14 mouse cellular contexts compared by ENCODE assay signal in genomic region chr14:46917136-46917535, GRCm38 (mm10). TPM values are rescaled to one million over a fixed set of nuclear protein-coding genes. Genes with fewer than 3 reads are reported as not detected.
A peak's percentile ranks its signal among the peaks of the same experiment; 100 is the strongest.
DNase-seq lines count a peak whose midpoint lies in the region.
"Had no signal": no experiment of that assay in that cellular context is flagged by ENCODE, and none has a peak within 500 bp of the region (broad histone marks: within the 10 kb centered on the region; RNA-seq: fewer than 3 reads in every experiment).

No protein-coding gene starts in this region.

- no peaks in the 10 kb centered on the region for H3K9me3 ChIP-seq in heart, embryonic 10.5 days
- no peaks in the 10 kb centered on the region for H3K9me3 ChIP-seq in hindbrain, embryonic 10.5 days
- H3K9me3 ChIP-seq: embryonic facial prominence, embryonic 13.5 days; embryonic facial prominence, embryonic 15.5 days; forebrain, embryonic 13.5 days; forebrain, embryonic 15.5 days had no signal

- H3K4me1 ChIP-seq in heart, embryonic 10.5 days, result peaks cover 34% of the 10 kb centered on the region
- peaks cover 8% of the 10 kb centered on the region for H3K4me1 ChIP-seq in hindbrain, embryonic 10.5 days (replicated peaks)

- 87% methylated on average over 5 of the region's 5 CpGs for WGBS in heart, embryonic 10.5 days
- 89% methylated on average over 5 of the region's 5 CpGs for WGBS in hindbrain, embryonic 10.5 days

- H3K4me3 ChIP-seq in heart, embryonic 10.5 days, result no peak overlapping the region
- H3K4me3 ChIP-seq in hindbrain, embryonic 10.5 days, result no peak overlapping the region
- H3K4me3 ChIP-seq: embryonic facial prominence, embryonic 13.5 days; embryonic facial prominence, embryonic 15.5 days; forebrain, embryonic 13.5 days; forebrain, embryonic 15.5 days had no signal

- no peaks in the 10 kb centered on the region for H3K36me3 ChIP-seq in heart, embryonic 10.5 days
- no peaks in the 10 kb centered on the region for H3K36me3 ChIP-seq in hindbrain, embryonic 10.5 days
- H3K36me3 ChIP-seq: embryonic facial prominence, embryonic 13.5 days; embryonic facial prominence, embryonic 15.5 days; forebrain, embryonic 15.5 days had no signal

- intact Hi-C loops in heart, postnatal 25 days (cut with DNase I), result no loop called here

- H3K27me3 ChIP-seq in heart, embryonic 10.5 days (ENCODE audit: insufficient read depth, poor library complexity, severe bottlenecking), result no peaks in the 10 kb centered on the region
- no peaks in the 10 kb centered on the region for H3K27me3 ChIP-seq in hindbrain, embryonic 10.5 days (ENCODE audit: insufficient read depth, poor library complexity, severe bottlenecking)
- H3K27me3 ChIP-seq: embryonic facial prominence, embryonic 13.5 days; embryonic facial prominence, embryonic 15.5 days; forebrain, embryonic 13.5 days; forebrain, embryonic 15.5 days had no signal

- no peak overlapping the region for H3K27ac ChIP-seq in heart, embryonic 10.5 days
- no peak overlapping the region for H3K27ac ChIP-seq in hindbrain, embryonic 10.5 days
- H3K27ac ChIP-seq: embryonic facial prominence, embryonic 13.5 days; embryonic facial prominence, embryonic 15.5 days; forebrain, embryonic 13.5 days; forebrain, embryonic 15.5 days had no signal

- peak; percentile 70 for DNase-seq in heart, embryonic 10.5 days (ENCODE audit: low spot score)
- DNase-seq in heart, postnatal 25 days (ENCODE audit: low spot score), result no peak
- peak; percentile 12 for DNase-seq in testis, postnatal 10 days (ENCODE audit: low spot score)
- DNase-seq in testis, postnatal 14 days (ENCODE audit: low spot score), result no peak
- DNase-seq in hindbrain, embryonic 10.5 days (ENCODE audit: low spot score), result no peak
- DNase-seq: adrenal gland, adult 2 months; adrenal gland, postnatal 10 days; adrenal gland, postnatal 25 days; embryo, embryonic 11 days; forebrain, postnatal 0 days had no signal

RNA-seq across cellular contexts. Expression of gene Samd4, which starts 34.5 kb away (rescaled TPM):
- polyA plus RNA-seq in heart, embryonic 10.5 days (2016; fragmentation: Nextera tagmentation; extraction: Ambion mirVana), result 11.1 and 17.0 TPM in 2 replicates
- total RNA-seq in heart, postnatal 25 days (2021), result 10 to 100 TPM; 57.1 to 57.9 TPM
- polyA plus RNA-seq in hindbrain, embryonic 10.5 days (2016; fragmentation: Nextera tagmentation; extraction: Ambion mirVana), result 2.7 and 4.5 TPM in 2 replicates

Comparison
In these comparisons a context has a peak if more than half of its experiments do, and no peak if none do; other contexts are left out.
1. DNase-seq: peak in heart, embryonic 10.5 days (single experiment) and testis, postnatal 10 days (single experiment); none in heart, postnatal 25 days (single experiment), testis, postnatal 14 days (single experiment) and hindbrain, embryonic 10.5 days (single experiment).